In genomic region chr7:123186463-123186862, GRCm38 (mm10) we compare ENCODE assay signal across 17 mouse cellular contexts. TPM values are rescaled to one million over a fixed set of nuclear protein-coding genes. Genes with fewer than 3 reads are reported as not detected.
DNase-seq lines count a peak whose midpoint lies in the region; ATAC-seq lines count a peak whose summit lies in the region.
"Had no signal": no experiment of that assay in that cellular context is flagged by ENCODE, and none has a peak within 500 bp of the region (broad histone marks: within the 10 kb centered on the region; RNA-seq: fewer than 3 reads in every experiment).

No protein-coding gene starts in this region.

- no peak overlapping the region for H3K27ac ChIP-seq in midbrain, embryonic 14.5 days (replicated peaks; ENCODE audit: low read depth, low read length)
- H3K27ac ChIP-seq in midbrain, embryonic 15.5 days: no peak overlapping the region
- H3K27ac ChIP-seq: embryonic facial prominence, embryonic 13.5 days; forebrain, embryonic 12.5 days; heart, embryonic 13.5 days; hindbrain, embryonic 15.5 days had no signal

- no peak overlapping the region for H3K4me3 ChIP-seq in midbrain, embryonic 14.5 days (replicated peaks; ENCODE audit: low read depth, low read length)
- no peak overlapping the region for H3K4me3 ChIP-seq in midbrain, embryonic 15.5 days
- H3K4me3 ChIP-seq: embryonic facial prominence, embryonic 13.5 days; forebrain, embryonic 12.5 days; heart, embryonic 13.5 days; hindbrain, embryonic 15.5 days had no signal

- H3K9me3 ChIP-seq in midbrain, embryonic 14.5 days (ENCODE audit: control insufficient read depth, low read length): no peaks in the 10 kb centered on the region
- no peaks in the 10 kb centered on the region for H3K9me3 ChIP-seq in midbrain, embryonic 15.5 days
- H3K9me3 ChIP-seq: embryonic facial prominence, embryonic 13.5 days; forebrain, embryonic 12.5 days; heart, embryonic 13.5 days; hindbrain, embryonic 15.5 days had no signal

- ATAC-seq in midbrain, embryonic 14.5 days (ENCODE audit: low FRiP score, low TSS enrichment): no peak
- ATAC-seq in midbrain, embryonic 15.5 days (replicated peaks): no peak
- ATAC-seq: forebrain, embryonic 16.5 days; intestine, embryonic 16.5 days had no signal

- H3K4me1 ChIP-seq in midbrain, embryonic 14.5 days (ENCODE audit: control insufficient read depth, insufficient read depth, low read length): no peaks in the 10 kb centered on the region
- H3K4me1 ChIP-seq in midbrain, embryonic 15.5 days: no peaks in the 10 kb centered on the region
- H3K4me1 ChIP-seq: embryonic facial prominence, embryonic 13.5 days; forebrain, embryonic 12.5 days; heart, embryonic 13.5 days; hindbrain, embryonic 15.5 days had no signal

- no peaks in the 10 kb centered on the region for H3K27me3 ChIP-seq in midbrain, embryonic 14.5 days (ENCODE audit: control insufficient read depth, insufficient read depth, low read length)
- H3K27me3 ChIP-seq in midbrain, embryonic 15.5 days (replicated peaks): no peaks in the 10 kb centered on the region
- H3K27me3 ChIP-seq: embryonic facial prominence, embryonic 13.5 days; forebrain, embryonic 12.5 days; heart, embryonic 13.5 days; hindbrain, embryonic 15.5 days had no signal

- DNase-seq in cerebellum, postnatal 10 days: peak; percentile 42 to 44
- no peak for DNase-seq in cerebellum, adult 9-10 months
- peak; percentile 31 for DNase-seq in left cerebral cortex, postnatal 4 days
- no peak for DNase-seq in left cerebral cortex, adult 11 months (ENCODE audit: low spot score)
- peak; percentile 24 for DNase-seq in midbrain, embryonic 14.5 days
- DNase-seq in frontal cortex, postnatal 36 days (ENCODE audit: low spot score in 2 of 2): no peak
- DNase-seq: adrenal gland, adult 8-10 months; gastrocnemius, postnatal 14 days; heart, postnatal 36 days had no signal

- H3K36me3 ChIP-seq in midbrain, embryonic 14.5 days (ENCODE audit: control insufficient read depth, insufficient read depth, low read length): peaks cover 98% of the 10 kb centered on the region
- H3K36me3 ChIP-seq in midbrain, embryonic 15.5 days (replicated peaks): peaks cover 77% of the 10 kb centered on the region

- no peak overlapping the region for H3K9ac ChIP-seq in midbrain, embryonic 14.5 days (replicated peaks; ENCODE audit: low read length)
- H3K9ac ChIP-seq in midbrain, embryonic 15.5 days: no peak overlapping the region
- H3K9ac ChIP-seq: embryonic facial prominence, embryonic 13.5 days; forebrain, embryonic 12.5 days; heart, embryonic 13.5 days; hindbrain, embryonic 15.5 days had no signal

- no peak overlapping the region for H3K4me2 ChIP-seq in midbrain, embryonic 14.5 days (ENCODE audit: low read length)
- H3K4me2 ChIP-seq in midbrain, embryonic 15.5 days: no peak overlapping the region
- H3K4me2 ChIP-seq: embryonic facial prominence, embryonic 13.5 days; forebrain, embryonic 12.5 days; heart, embryonic 13.5 days; hindbrain, embryonic 15.5 days had no signal

- intact Hi-C loops in left cerebral cortex, postnatal 4 days (cut with DNase I): no loop called here

- WGBS in midbrain, embryonic 14.5 days: 93% methylated on average over 6 of the region's 6 CpGs
- WGBS in midbrain, embryonic 15.5 days: 86% methylated on average over 6 of the region's 6 CpGs

RNA-seq across cellular contexts. Expression of gene Slc5a11, which starts 28.1 kb away (rescaled TPM):
- total RNA-seq in left cerebral cortex, postnatal 4 days (2021): not detected
- polyA plus RNA-seq in midbrain, embryonic 14.5 days (2014; fragmentation: Nextera tagmentation; extraction: Ambion mirVana): 1.2 TPM in 1 of 2 replicates, not detected in the other
- 0.29 and 0.34 TPM in 2 replicates for polyA plus RNA-seq in midbrain, embryonic 15.5 days (2015; fragmentation: Nextera tagmentation; extraction: Ambion mirVana)
- total RNA-seq: gastrocnemius, adult 18-20 months; gastrocnemius, postnatal 14 days; heart, postnatal 36 days had no signal
- polyA plus RNA-seq: embryonic facial prominence, embryonic 13.5 days had no signal

Comparison
In these comparisons a context has a peak if more than half of its experiments do, and no peak if none do; other contexts are left out.
1. DNase-seq: peak in cerebellum, postnatal 10 days (2 of 2), left cerebral cortex, postnatal 4 days (single experiment) and midbrain, embryonic 14.5 days (single experiment); none in cerebellum, adult 9-10 months (single experiment), left cerebral cortex, adult 11 months (single experiment) and frontal cortex, postnatal 36 days (0 of 2).